Mouse (Mus musculus) midbrain, embryonic 13.5 days (tissue): ENCODE measurements at regions not wholly inside any gene's neighbourhood (a gene's known extent, or its start where the extent isn't known, plus 50 kb on each side); places are given as distances from the start of the nearest gene placed in this dataset.

Source experiments
- ATAC-seq: fragments of 200-750 bp; cut with Nextera tagmentation; 2 replicates; pipeline ENCODE4 v1.8.0; 2017; ENCODE audit warnings: mild to moderate bottlenecking, moderate TSS enrichment, moderate library complexity
- H3K27ac ChIP-seq: fragments of 300-500 bp; sonication (generic); 2 replicates; pipeline ENCODE4 v1.5.1; 2015; ENCODE audit warnings: inconsistent platforms, mild to moderate bottlenecking, moderate library complexity
- H3K27me3 ChIP-seq: fragments of 300-500 bp; sonication (generic); 2 replicates; pipeline ENCODE4 v1.6.1; 2015; ENCODE audit warnings: mild to moderate bottlenecking, inconsistent platforms
- H3K36me3 ChIP-seq: fragments of 300-500 bp; sonication (generic); 2 replicates; pipeline ENCODE4 v1.6.1; 2015; ENCODE audit warnings: mild to moderate bottlenecking, inconsistent platforms
- H3K4me1 ChIP-seq: fragments of 300-500 bp; sonication (generic); replicated peaks from 2 replicates; pipeline ENCODE4 v1.6.1; 2015; ENCODE audit warnings: inconsistent platforms
- H3K4me2 ChIP-seq: fragments of 300-500 bp; sonication (generic); replicated peaks from 2 replicates; pipeline ENCODE4 v1.6.1; 2015; ENCODE audit warnings: moderate library complexity, mild to moderate bottlenecking, inconsistent platforms
- H3K4me3 ChIP-seq: fragments of 300-500 bp; sonication (generic); replicated peaks from 2 replicates; pipeline ENCODE4 v1.5.1; 2015; ENCODE audit warnings: mild to moderate bottlenecking, inconsistent platforms
- H3K9ac ChIP-seq: fragments of 300-500 bp; sonication (generic); replicated peaks from 2 replicates; pipeline ENCODE4 v1.6.1; 2015; ENCODE audit warnings: mild to moderate bottlenecking, inconsistent platforms
- H3K9me3 ChIP-seq: fragments of 300-500 bp; sonication (generic); 2 replicates; pipeline ENCODE4 v1.6.1; 2016; ENCODE audit warnings: mild to moderate bottlenecking, inconsistent platforms
- WGBS: fragments of 180-500 bp; shearing (Covaris S2); methylation state at CpG from one replicate; pipeline ENCODE4 v1.1.7; 2015; 5-methylcytosine and 5-hydroxymethylcytosine counted together

GRCm38 (mm10) chr2:174900671-174900991 is 109.4 kb upstream of the Gm14444 start:
- H3K4me3 ChIP-seq = no peak overlapping the region
- H3K36me3 ChIP-seq = no peaks in the 10 kb centered on the region
- H3K9me3 ChIP-seq = no peaks in the 10 kb centered on the region
- H3K4me2 ChIP-seq = no peak overlapping the region
- no peak overlapping the region for H3K9ac ChIP-seq
- ATAC-seq = peak; percentile 39
- no peaks in the 10 kb centered on the region for H3K27me3 ChIP-seq
- no peaks in the 10 kb centered on the region for H3K4me1 ChIP-seq
- no peak overlapping the region for H3K27ac ChIP-seq

DNA sequence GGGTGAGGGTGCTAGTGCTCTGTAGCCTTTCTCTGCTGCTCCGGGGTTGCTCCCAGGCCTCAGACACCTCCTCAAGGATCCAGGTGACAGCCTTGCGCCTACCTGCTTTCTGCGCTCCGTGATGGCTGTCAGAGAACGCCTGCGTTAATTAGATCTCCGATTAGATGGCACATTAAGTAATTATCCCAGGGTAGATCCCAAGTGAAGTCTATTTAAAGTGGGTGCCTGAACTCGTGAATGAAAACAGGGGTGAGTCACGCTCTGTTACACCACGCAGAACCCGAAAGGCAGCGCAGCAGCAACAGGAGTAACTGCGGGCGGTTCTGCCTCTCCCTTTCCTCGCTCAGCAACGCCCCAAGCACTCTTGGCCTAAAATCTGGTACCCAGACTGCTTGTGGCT is 108.2 kb upstream of the Gm14444 start:
- Histone ChIP-seq H3K27me3 (no peaks in the 10 kb centered on the region), H3K4me3 (no peak overlapping the region), H3K9ac (no peak overlapping the region; the same call in 1 of the 2 replicates), H3K27ac (no peak overlapping the region), H3K36me3 (no peaks in the 10 kb centered on the region), H3K9me3 (no peaks in the 10 kb centered on the region), H3K4me1 (no peaks in the 10 kb centered on the region), H3K4me2 (no peak overlapping the region)
- no peak for ATAC-seq
- WGBS = 84% methylated on average over 16 of the region's 16 CpGs

GRCm38 (mm10) chr2:174903627-174904026 is 106.4 kb upstream of the Gm14444 start:
- no peaks in the 10 kb centered on the region for H3K27me3 ChIP-seq
- ATAC-seq = no peak
- no peak overlapping the region for H3K9ac ChIP-seq
- H3K36me3 ChIP-seq = no peaks in the 10 kb centered on the region
- no peak overlapping the region for H3K27ac ChIP-seq
- WGBS = 84% methylated on average over 7 of the region's 7 CpGs
- no peaks in the 10 kb centered on the region for H3K4me1 ChIP-seq
- H3K4me3 ChIP-seq = no peak overlapping the region
- H3K9me3 ChIP-seq = no peaks in the 10 kb centered on the region
- H3K4me2 ChIP-seq = no peak overlapping the region

- H3K9ac ChIP-seq = no peak overlapping the region
Observed at GRCm38 (mm10) chr2:174905865-174906639, 104.0 kb upstream of the Gm14444 start.

DNA sequence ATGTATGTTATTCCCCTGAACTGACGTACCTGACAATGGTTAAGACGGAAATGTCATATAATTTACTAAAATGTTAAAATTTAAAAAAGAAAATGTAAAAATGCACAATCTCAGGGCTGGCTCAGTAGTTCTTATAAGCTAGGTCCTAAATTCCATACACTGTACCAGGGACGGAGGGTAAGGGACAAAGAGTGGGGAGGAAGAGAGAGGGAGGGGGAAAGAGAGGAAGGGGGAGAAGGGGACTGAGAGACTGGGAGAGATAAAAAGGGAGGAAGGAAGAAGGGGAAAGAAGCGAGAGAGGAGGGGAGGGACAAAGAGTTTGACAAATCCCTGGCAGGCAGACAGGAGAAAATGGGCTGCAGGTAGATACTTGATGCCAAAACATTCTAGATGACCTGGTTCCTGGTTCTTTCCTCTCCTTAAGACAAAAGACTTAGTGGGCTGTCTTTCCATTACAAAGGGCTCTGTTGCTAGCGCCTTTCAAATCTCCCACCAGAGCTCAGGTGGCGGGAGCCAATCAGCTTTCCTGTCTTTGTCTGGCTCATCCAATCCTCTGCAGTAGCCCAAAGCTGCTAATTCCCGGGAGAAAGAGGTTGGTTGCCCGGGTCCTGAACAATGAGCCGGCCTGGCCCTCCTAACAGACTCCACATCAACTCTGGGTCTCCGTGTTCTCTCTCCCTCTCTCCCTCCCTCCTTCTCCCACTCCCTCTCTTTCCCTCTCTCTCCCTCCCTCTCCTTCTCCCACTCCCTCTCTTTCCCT is 92.7 kb upstream of the Gm14444 start:
- peak; percentile 97 for ATAC-seq
- Histone ChIP-seq H3K36me3 (no peaks in the 10 kb centered on the region), H3K27ac (peak overlapping the region; percentile 96), H3K4me1 (peaks cover 28% of the 10 kb centered on the region), H3K4me3 (0 out of 2 replicates have a peak overlapping the region, but pooled peaks have one; percentile 17), H3K9ac (peak overlapping the region; percentile 21; the same call in 1 of the 2 replicates), H3K9me3 (no peaks in the 10 kb centered on the region), H3K4me2 (peak overlapping the region; percentile 51), H3K27me3 (no peaks in the 10 kb centered on the region)
- WGBS = 6% methylated on average over 10 of the region's 10 CpGs

More at GRCm38 (mm10) chr2:174905865-174906639, 104.0 kb upstream of the Gm14444 start:
- no peaks in the 10 kb centered on the region for H3K9me3 ChIP-seq
- WGBS = 43% methylated on average over 6 of the region's 6 CpGs
- no peak overlapping the region for H3K27ac ChIP-seq
- H3K4me2 ChIP-seq = no peak overlapping the region
- H3K36me3 ChIP-seq = no peaks in the 10 kb centered on the region
- no peaks in the 10 kb centered on the region for H3K4me1 ChIP-seq
- no peak overlapping the region for H3K4me3 ChIP-seq
- H3K27me3 ChIP-seq = no peaks in the 10 kb centered on the region
- peak; percentile 73 for ATAC-seq

DNA sequence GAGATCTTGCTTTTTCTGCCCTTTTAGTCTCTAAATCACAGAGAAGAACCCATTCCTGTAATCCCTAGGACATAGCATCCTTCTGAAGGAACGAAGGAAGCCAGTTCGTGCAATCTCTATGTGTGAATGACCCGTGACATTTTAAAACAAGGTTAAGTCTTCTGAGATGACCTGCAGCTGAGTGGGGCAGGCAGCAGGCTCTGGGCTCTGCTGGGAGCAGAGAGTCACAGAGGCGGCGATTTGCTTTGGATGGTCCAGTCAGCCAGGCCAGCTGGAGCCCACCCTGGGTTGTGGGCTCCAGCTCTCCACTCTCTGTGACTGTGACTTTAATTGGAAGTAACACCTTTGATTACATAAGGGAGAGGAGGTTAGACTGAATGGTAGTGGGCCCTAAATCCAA is 92.1 kb upstream of the Gm14444 start:
- ATAC-seq = peak; percentile 83
- no peaks in the 10 kb centered on the region for H3K27me3 ChIP-seq

GRCm38 (mm10) chr2:174922208-174922607 is 87.8 kb upstream of the Gm14444 start:
- H3K36me3 ChIP-seq = no peaks in the 10 kb centered on the region
- 88% methylated on average over 4 of the region's 4 CpGs for WGBS
- no peak overlapping the region for H3K27ac ChIP-seq
- H3K4me1 ChIP-seq = peaks cover 21% of the 10 kb centered on the region
- no peaks in the 10 kb centered on the region for H3K27me3 ChIP-seq
- no peak overlapping the region for H3K9ac ChIP-seq
- H3K4me2 ChIP-seq = no peak overlapping the region
- H3K4me3 ChIP-seq = no peak overlapping the region
- no peak for ATAC-seq
- H3K9me3 ChIP-seq = no peaks in the 10 kb centered on the region

More for the DNA sequence above, 92.1 kb upstream of the Gm14444 start:
- Histone ChIP-seq H3K27ac (peak overlapping the region; percentile 96), H3K4me2 (peak overlapping the region; percentile 51), H3K9ac (peak overlapping the region; percentile 56), H3K4me1 (peaks cover 28% of the 10 kb centered on the region), H3K36me3 (no peaks in the 10 kb centered on the region), H3K9me3 (no peaks in the 10 kb centered on the region), H3K4me3 (no peak overlapping the region)
- WGBS = 2% methylated on average over 5 of the region's 5 CpGs

GRCm38 (mm10) chr2:174929718-174930117 is 80.3 kb upstream of the Gm14444 start:
- Histone ChIP-seq H3K27ac (no peak overlapping the region), H3K4me3 (no peak overlapping the region), H3K4me2 (no peak overlapping the region), H3K4me1 (no peaks in the 10 kb centered on the region), H3K9me3 (no peaks in the 10 kb centered on the region), H3K36me3 (no peaks in the 10 kb centered on the region), H3K9ac (no peak overlapping the region), H3K27me3 (no peaks in the 10 kb centered on the region)
- no peak for ATAC-seq
- 75% methylated on average over 2 of the region's 2 CpGs for WGBS

GRCm38 (mm10) chr2:174932137-174933012 is 77.7 kb upstream of the Gm14444 start:
- Histone ChIP-seq H3K4me1 (no peaks in the 10 kb centered on the region), H3K36me3 (no peaks in the 10 kb centered on the region), H3K9me3 (no peaks in the 10 kb centered on the region), H3K4me3 (no peak overlapping the region), H3K4me2 (no peak overlapping the region), H3K9ac (no peak overlapping the region), H3K27ac (no peak overlapping the region), H3K27me3 (no peaks in the 10 kb centered on the region)
- 36% methylated on average over 20 of the region's 20 CpGs for WGBS
- ATAC-seq = peak; percentile 80

- no peak overlapping the region for H3K4me2 ChIP-seq
Observed at GRCm38 (mm10) chr2:174933013-174933353, 77.1 kb upstream of the Gm14444 start.

GRCm38 (mm10) chr2:174936665-174937064 is 73.4 kb upstream of the Gm14444 start:
- H3K27ac ChIP-seq = no peak overlapping the region
- H3K4me3 ChIP-seq = no peak overlapping the region
- no peaks in the 10 kb centered on the region for H3K27me3 ChIP-seq
- H3K9ac ChIP-seq = no peak overlapping the region
- H3K36me3 ChIP-seq = no peaks in the 10 kb centered on the region
- WGBS = 39% methylated on average over 5 of the region's 5 CpGs
- H3K4me1 ChIP-seq = no peaks in the 10 kb centered on the region
- ATAC-seq = no peak
- no peaks in the 10 kb centered on the region for H3K9me3 ChIP-seq
- H3K4me2 ChIP-seq = no peak overlapping the region

More at GRCm38 (mm10) chr2:174933013-174933353, 77.1 kb upstream of the Gm14444 start:
- no peaks in the 10 kb centered on the region for H3K4me1 ChIP-seq
- peak; percentile 82 for ATAC-seq
- H3K4me3 ChIP-seq = no peak overlapping the region
- no peak overlapping the region for H3K9ac ChIP-seq
- no peak overlapping the region for H3K27ac ChIP-seq
- WGBS = 15% methylated on average over 6 of the region's 6 CpGs
- H3K27me3 ChIP-seq = no peaks in the 10 kb centered on the region
- no peaks in the 10 kb centered on the region for H3K9me3 ChIP-seq
- H3K36me3 ChIP-seq = no peaks in the 10 kb centered on the region

GRCm38 (mm10) chr2:174937930-174938329 is 72.1 kb upstream of the Gm14444 start:
- no peaks in the 10 kb centered on the region for H3K36me3 ChIP-seq
- H3K4me3 ChIP-seq = no peak overlapping the region
- WGBS = 86% methylated on average over 4 of the region's 4 CpGs
- no peaks in the 10 kb centered on the region for H3K9me3 ChIP-seq
- H3K27ac ChIP-seq = no peak overlapping the region
- H3K4me2 ChIP-seq = no peak overlapping the region
- no peaks in the 10 kb centered on the region for H3K4me1 ChIP-seq
- no peaks in the 10 kb centered on the region for H3K27me3 ChIP-seq
- H3K9ac ChIP-seq = no peak overlapping the region
- ATAC-seq = no peak
